Mouse (Mus musculus): ENCODE data around the gene 2010109A12Rik. TPM values are rescaled to one million over a fixed set of nuclear protein-coding genes. Genes with fewer than 3 reads are reported as not detected.

Gene 2010109A12Rik
- polyA plus RNA-seq, 1 experiment from 2014 or later, result 1.4 TPM

DNA sequence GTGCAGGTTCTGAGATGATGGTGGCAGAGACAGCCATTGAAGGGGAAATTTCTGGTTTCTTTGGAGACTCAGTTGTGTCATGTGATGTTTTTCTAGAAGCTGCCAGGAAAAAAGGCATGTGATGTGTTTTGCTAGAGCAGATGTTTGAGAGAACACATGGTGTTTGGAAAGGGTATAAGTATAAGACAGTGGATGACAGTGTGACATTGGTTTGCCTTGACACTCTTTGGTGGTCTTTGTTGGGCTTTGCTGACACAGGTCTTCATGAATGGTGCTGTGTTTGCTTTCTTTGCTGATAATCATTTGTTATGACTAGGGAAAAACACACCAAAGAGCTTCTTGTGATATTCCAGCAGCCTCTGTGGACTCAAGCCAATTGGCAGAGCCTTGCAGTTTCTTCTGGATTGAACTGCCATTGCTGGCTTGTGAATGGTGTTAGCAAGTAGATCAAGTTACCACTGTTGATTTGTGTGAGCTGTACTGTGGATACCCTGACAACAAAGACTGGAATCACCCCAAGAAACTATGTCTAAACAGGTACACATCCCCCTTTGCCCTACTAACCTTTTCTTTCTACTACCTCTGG lies 50.6 kb downstream of the 2010109A12Rik start:
- no peak overlapping the region for H3K27ac ChIP-seq (ENCODE audit: low read depth, low read length)
- DNase-seq (ENCODE audit: low spot score) (no peak), ATAC-seq (replicated peaks; ENCODE audit: low FRiP score) (no peak)
- H3K4me2 ChIP-seq, result no peak overlapping the region
- no peak overlapping the region for H3K4me3 ChIP-seq (ENCODE audit: low read depth, low read length)
- H3K36me3 ChIP-seq (ENCODE audit: control insufficient read depth, insufficient read depth, low read length), result no peaks in the 10 kb centered on the region
- H3K4me1 ChIP-seq (replicated peaks; ENCODE audit: control insufficient read depth, insufficient read depth, low read length), result no peaks in the 10 kb centered on the region
- H3K9ac ChIP-seq (ENCODE audit: low read depth, low read length), result no peak overlapping the region
- H3K9me3 ChIP-seq (ENCODE audit: control insufficient read depth, low read length), result no peaks in the 10 kb centered on the region
- no peaks in the 10 kb centered on the region for H3K27me3 ChIP-seq (replicated peaks; ENCODE audit: control insufficient read depth, insufficient read depth, low read length)

DNA sequence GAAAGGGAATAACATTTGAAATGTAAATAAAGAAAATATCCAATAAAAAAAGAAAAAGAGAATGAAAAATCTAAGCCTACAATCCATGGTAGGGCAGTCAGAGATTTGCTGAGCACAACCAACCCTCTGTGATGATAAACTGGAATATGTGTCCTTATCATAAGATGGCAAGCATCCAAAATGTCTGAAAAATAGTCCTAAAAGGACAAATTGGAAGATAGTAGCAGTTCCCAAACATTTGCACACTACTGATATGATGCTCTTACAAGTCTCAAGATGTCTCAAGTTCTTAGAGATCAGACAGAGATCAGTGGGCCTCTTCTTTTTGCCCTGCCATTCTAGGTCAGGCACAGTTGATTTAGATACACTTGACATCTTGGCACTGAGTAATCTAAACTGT lies 53.0 kb downstream of the 2010109A12Rik start:
- H3K27ac ChIP-seq (ENCODE audit: low read depth, low read length), result no peak overlapping the region
- no peak overlapping the region for H3K4me3 ChIP-seq (ENCODE audit: low read depth, low read length)

DNA sequence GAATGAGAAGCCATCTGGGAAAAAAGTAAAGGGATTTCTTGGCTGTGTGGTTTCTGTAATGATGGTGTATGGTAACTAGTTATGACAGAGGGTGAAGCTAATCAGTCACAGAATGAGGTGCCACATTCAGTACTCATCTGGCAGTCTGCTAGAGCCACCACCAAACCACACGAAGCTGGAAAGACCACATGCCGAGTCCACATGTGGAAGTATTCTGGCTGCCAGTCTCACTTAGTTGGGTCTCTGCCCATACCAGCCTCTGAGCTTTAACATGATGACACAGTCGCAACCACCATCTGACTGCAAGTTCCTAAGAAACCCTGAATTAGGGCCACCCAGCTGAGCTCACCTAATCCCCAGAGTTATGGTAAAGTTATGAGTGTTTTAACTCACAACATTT lies 54.7 kb downstream of the 2010109A12Rik start:
- WGBS, result 71% methylated on average over 3 of the region's 3 CpGs
- H3K9me3 ChIP-seq (ENCODE audit: control insufficient read depth, low read length), result no peaks in the 10 kb centered on the region
- H3K4me1 ChIP-seq (replicated peaks; ENCODE audit: control insufficient read depth, insufficient read depth, low read length), result peaks cover 24% of the 10 kb centered on the region
- no peak overlapping the region for H3K4me3 ChIP-seq (ENCODE audit: low read depth, low read length)
- H3K9ac ChIP-seq (ENCODE audit: low read depth, low read length), result no peak overlapping the region
- ATAC-seq (replicated peaks; ENCODE audit: low FRiP score), result no peak
- no peak overlapping the region for H3K27ac ChIP-seq (ENCODE audit: low read depth, low read length)
- H3K27me3 ChIP-seq (replicated peaks; ENCODE audit: control insufficient read depth, insufficient read depth, low read length), result no peaks in the 10 kb centered on the region
- DNase-seq (ENCODE audit: low spot score), result peak; percentile 16
- no peak overlapping the region for H3K4me2 ChIP-seq
- no peaks in the 10 kb centered on the region for H3K36me3 ChIP-seq (ENCODE audit: control insufficient read depth, insufficient read depth, low read length)

More for the DNA sequence above, 53.0 kb downstream of the 2010109A12Rik start:
- Histone ChIP-seq H3K9me3 (ENCODE audit: control insufficient read depth, low read length) (no peaks in the 10 kb centered on the region), H3K27me3 (replicated peaks; ENCODE audit: control insufficient read depth, insufficient read depth, low read length) (no peaks in the 10 kb centered on the region), H3K4me1 (replicated peaks; ENCODE audit: control insufficient read depth, insufficient read depth, low read length) (peaks cover 10% of the 10 kb centered on the region), H3K4me2 (no peak overlapping the region), H3K9ac (ENCODE audit: low read depth, low read length) (no peak overlapping the region), H3K36me3 (ENCODE audit: control insufficient read depth, insufficient read depth, low read length) (no peaks in the 10 kb centered on the region)
- ATAC-seq (replicated peaks; ENCODE audit: low FRiP score) (no peak), DNase-seq (ENCODE audit: low spot score) (no peak)

DNA sequence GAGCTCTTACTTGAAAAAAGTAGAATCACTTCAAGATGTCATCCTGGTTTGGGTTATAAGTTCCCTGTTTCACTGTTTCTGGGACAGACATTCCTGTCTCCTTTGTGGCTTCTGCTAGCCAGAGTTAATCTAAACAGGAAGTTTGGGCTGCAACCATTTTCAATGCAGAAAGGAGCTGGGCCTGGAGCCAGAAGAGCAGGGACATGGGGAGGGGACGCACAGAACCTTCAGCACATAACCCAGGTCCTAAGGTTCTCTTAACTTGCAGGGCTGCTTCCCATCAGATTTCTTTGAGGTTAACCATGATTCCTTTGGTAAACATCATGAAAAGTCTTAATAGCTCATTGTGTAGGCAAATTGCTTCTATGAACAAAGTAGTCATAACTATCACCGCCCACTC lies 56.4 kb downstream of the 2010109A12Rik start:
- H3K27ac ChIP-seq (ENCODE audit: low read depth, low read length), result no peak overlapping the region
- WGBS, result 70% methylated on average over 2 of the region's 2 CpGs
- H3K4me1 ChIP-seq (replicated peaks; ENCODE audit: control insufficient read depth, insufficient read depth, low read length), result peaks cover 26% of the 10 kb centered on the region
- no peaks in the 10 kb centered on the region for H3K9me3 ChIP-seq (ENCODE audit: control insufficient read depth, low read length)
- H3K27me3 ChIP-seq (replicated peaks; ENCODE audit: control insufficient read depth, insufficient read depth, low read length), result no peaks in the 10 kb centered on the region
- H3K4me2 ChIP-seq, result no peak overlapping the region
- no peak overlapping the region for H3K9ac ChIP-seq (ENCODE audit: low read depth, low read length)
- H3K4me3 ChIP-seq (ENCODE audit: low read depth, low read length), result no peak overlapping the region
- ATAC-seq (replicated peaks; ENCODE audit: low FRiP score) (no peak), DNase-seq (ENCODE audit: low spot score) (no peak)
- no peaks in the 10 kb centered on the region for H3K36me3 ChIP-seq (ENCODE audit: control insufficient read depth, insufficient read depth, low read length)

Other genes starting within 250 kb of the 2010109A12Rik start
- gene Sowahb, start 161.5 kb upstream of the 2010109A12Rik start, polyA plus RNA-seq (2014; fragmentation: Nextera tagmentation; extraction: Ambion mirVana), result 0.44 and 0.51 TPM in 2 replicates
- 89.0 and 95.1 TPM in 2 replicates for gene Sept11, start 113.1 kb upstream of the 2010109A12Rik start, polyA plus RNA-seq (2014; fragmentation: Nextera tagmentation; extraction: Ambion mirVana)
- 67.8 and 69.4 TPM in 2 replicates for gene Ccni, start within 50 bp of the 2010109A12Rik start, polyA plus RNA-seq (2014; fragmentation: Nextera tagmentation; extraction: Ambion mirVana)
- 18.0 and 21.2 TPM in 2 replicates for gene Ccng2, start 60.7 kb downstream of the 2010109A12Rik start, polyA plus RNA-seq (2014; fragmentation: Nextera tagmentation; extraction: Ambion mirVana)